Mouse (Mus musculus): ENCODE data around the gene Cfap58.

DNA sequence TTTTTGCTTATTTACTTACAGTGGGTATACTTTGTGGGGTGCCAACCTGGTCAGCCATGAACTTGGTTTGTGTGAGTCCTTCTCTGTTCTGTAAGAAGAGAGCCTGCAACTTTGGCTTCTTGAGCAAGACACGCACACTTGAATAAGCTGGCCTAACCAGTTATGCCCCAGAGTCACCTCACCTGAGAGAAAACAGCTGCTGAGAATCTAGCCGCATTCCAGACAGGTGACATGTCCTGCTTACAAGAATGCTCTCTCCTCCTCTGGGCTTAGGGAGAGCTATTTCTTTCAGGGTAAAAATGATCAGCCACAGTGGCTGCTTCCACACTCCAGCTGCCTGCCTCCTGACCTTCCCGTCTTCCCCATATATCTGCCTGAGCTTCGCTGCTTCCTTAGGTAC is 8.4 kb upstream of the Cfap58 start:
- TF ChIP-seq POLR2A (IDR thresholded peaks at IDR 0.05; ENCODE audit: control insufficient read depth, low read depth, low read length) = no peak
- TF ChIP-seq CTCF (IDR thresholded peaks at IDR 0.05; ENCODE audit: control insufficient read depth, insufficient read depth, insufficient replicate concordance, low read depth, low read length) = no peak

Data from testis, adult 2 months (tissue).